8 mouse cellular contexts compared by ENCODE assay signal in the genomic region with DNA sequence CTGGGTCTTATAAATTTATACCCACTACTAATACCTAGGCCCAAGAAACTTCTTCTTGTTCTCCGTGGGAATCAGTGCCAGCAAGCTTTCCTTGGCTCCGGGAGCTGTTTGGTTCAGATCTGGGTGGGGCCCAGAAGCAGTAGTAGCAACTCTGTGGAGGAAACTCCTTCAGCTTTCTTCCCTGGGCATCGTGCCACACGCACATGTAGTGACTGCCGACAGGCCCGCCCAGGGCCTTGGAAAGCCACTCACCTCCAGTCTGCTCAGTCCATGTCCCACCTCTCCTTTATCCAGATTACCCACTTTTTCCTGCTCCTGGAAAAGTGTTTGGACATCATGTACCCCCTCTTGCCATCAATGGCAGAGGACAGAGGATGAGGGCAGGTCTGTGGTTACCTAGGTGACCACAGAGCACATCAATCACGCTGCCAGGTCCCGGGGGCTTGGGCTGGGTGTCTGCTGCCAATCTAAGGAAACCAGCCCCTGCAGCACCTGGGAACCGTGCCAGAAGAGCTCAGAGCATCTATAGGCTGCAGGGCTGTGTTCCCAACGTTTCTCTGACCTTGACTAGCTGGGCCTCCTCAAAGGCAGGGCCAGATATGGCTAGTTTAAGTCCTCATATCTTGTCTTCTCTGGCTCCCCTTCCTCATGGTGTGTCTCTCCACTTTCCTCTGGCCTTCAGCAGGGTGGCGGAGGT.
DNase-seq lines count a peak whose midpoint lies in the region; ATAC-seq and TF ChIP-seq lines count a peak whose summit lies in the region.

No protein-coding gene starts in this region.

- no peaks in the 10 kb centered on the region for H3K9me3 ChIP-seq in hindbrain, postnatal 0 days (ENCODE audit: low read length)
- no peaks in the 10 kb centered on the region for H3K9me3 ChIP-seq in midbrain, postnatal 0 days (ENCODE audit: low read length)

- no peak overlapping the region for H3K4me2 ChIP-seq in hindbrain, postnatal 0 days (ENCODE audit: low read depth, low read length)
- H3K4me2 ChIP-seq in midbrain, postnatal 0 days (ENCODE audit: low read depth, low read length, poor library complexity, severe bottlenecking) = no peak overlapping the region

- peak; percentile 83 for ATAC-seq in hindbrain, postnatal 0 days
- no peak for ATAC-seq in midbrain, postnatal 0 days (ENCODE audit: low FRiP score)

- H3K27me3 ChIP-seq in hindbrain, postnatal 0 days (ENCODE audit: insufficient read depth, low read length) = no peaks in the 10 kb centered on the region
- H3K27me3 ChIP-seq in midbrain, postnatal 0 days (ENCODE audit: insufficient read depth, low read length) = no peaks in the 10 kb centered on the region
- H3K27me3 ChIP-seq in cerebellum, adult 2 months (ENCODE audit: control insufficient read depth, insufficient read depth, low read length) = no peaks in the 10 kb centered on the region

- no peaks in the 10 kb centered on the region for H3K36me3 ChIP-seq in hindbrain, postnatal 0 days (ENCODE audit: insufficient read depth, low read length)
- no peaks in the 10 kb centered on the region for H3K36me3 ChIP-seq in midbrain, postnatal 0 days (ENCODE audit: insufficient read depth, low read length)

- no peak for TF ChIP-seq CTCF in gastrocnemius, adult 2 months (IDR thresholded peaks at IDR 0.05)
- no peak for TF ChIP-seq CTCF in hindbrain, postnatal 0 days (IDR thresholded peaks at IDR 0.05; ENCODE audit: low read depth)
- no peak for TF ChIP-seq CTCF in midbrain, postnatal 0 days (IDR thresholded peaks at IDR 0.05)
- no peak for TF ChIP-seq CTCF in cerebellum, adult 2 months (IDR thresholded peaks at IDR 0.05; ENCODE audit: borderline replicate concordance, insufficient read depth, low read depth, low read length)

- 0 out of 2 replicates have a peak overlapping the region, but pooled peaks have one; percentile 12 for H3K27ac ChIP-seq in gastrocnemius, adult 2 months
- H3K27ac ChIP-seq in hindbrain, postnatal 0 days = no peak overlapping the region
- H3K27ac ChIP-seq in midbrain, postnatal 0 days (ENCODE audit: low read depth, low read length) = no peak overlapping the region
- H3K27ac ChIP-seq in cerebellum, adult 2 months (ENCODE audit: insufficient read depth, low read length) = no peak overlapping the region

- peaks cover 9% of the 10 kb centered on the region; the same call in 1 of the 2 replicates for H3K4me1 ChIP-seq in hindbrain, postnatal 0 days (ENCODE audit: insufficient read depth, low read length)
- H3K4me1 ChIP-seq in midbrain, postnatal 0 days (ENCODE audit: insufficient read depth, low read length) = no peaks in the 10 kb centered on the region
- H3K4me1 ChIP-seq in cerebellum, adult 2 months (ENCODE audit: control insufficient read depth, insufficient read depth, low read length) = peaks cover 1% of the 10 kb centered on the region; the same call in 1 of the 2 replicates

- TF ChIP-seq POLR2A in cerebellum, adult 2 months (IDR thresholded peaks at IDR 0.05; ENCODE audit: borderline replicate concordance, insufficient read depth, low read length) = no peak

- DNase-seq in ovary, adult 18-20 months (ENCODE audit: low spot score) = peak; percentile 59
- DNase-seq in ovary, postnatal 10 days (ENCODE audit: low spot score) = no peak
- peak; percentile 67 for DNase-seq in gastrocnemius, adult 2 months
- DNase-seq in hindbrain, postnatal 0 days (ENCODE audit: low spot score) = peak; percentile 76
- peak; percentile 75 for DNase-seq in midbrain, postnatal 0 days (ENCODE audit: low spot score)
- DNase-seq in frontal cortex, postnatal 14 days (ENCODE audit: low spot score in 2 of 2) = no peak
- DNase-seq in cerebellum, adult 2 months = no peak
- DNase-seq in thymus, postnatal 10 days (ENCODE audit: low spot score in 2 of 2) = no peak

- no peak overlapping the region for H3K9ac ChIP-seq in hindbrain, postnatal 0 days (replicated peaks; ENCODE audit: low read length)
- no peak overlapping the region for H3K9ac ChIP-seq in midbrain, postnatal 0 days (replicated peaks; ENCODE audit: low read length, poor library complexity, severe bottlenecking)

- WGBS in hindbrain, postnatal 0 days = 41% methylated on average over 11 of the region's 11 CpGs
- WGBS in midbrain, postnatal 0 days = 52% methylated on average over 11 of the region's 11 CpGs
- WGBS in cerebellum, adult 2 months = 33% methylated on average over 11 of the region's 11 CpGs

- no peak overlapping the region for H3K4me3 ChIP-seq in gastrocnemius, adult 2 months
- no peak overlapping the region for H3K4me3 ChIP-seq in hindbrain, postnatal 0 days (ENCODE audit: low read length)
- H3K4me3 ChIP-seq in midbrain, postnatal 0 days (ENCODE audit: low read depth, low read length) = no peak overlapping the region
- no peak overlapping the region for H3K4me3 ChIP-seq in cerebellum, adult 2 months (replicated peaks; ENCODE audit: insufficient read depth, low read depth, low read length)

- intact Hi-C loops in gastrocnemius, adult 2 months (cut with DNase I) = no loop called here

Comparison
In these comparisons a context has a peak if more than half of its experiments do, and no peak if none do; other contexts are left out.
1. DNase-seq: peak in ovary, adult 18-20 months (single experiment), gastrocnemius, adult 2 months (single experiment), hindbrain, postnatal 0 days (single experiment) and midbrain, postnatal 0 days (single experiment); none in ovary, postnatal 10 days (single experiment), frontal cortex, postnatal 14 days (0 of 2), cerebellum, adult 2 months (0 of 2) and thymus, postnatal 10 days (0 of 2).